Mouse (Mus musculus): ENCODE data around the gene Tvp23a.

Tvp23a gene

DNA sequence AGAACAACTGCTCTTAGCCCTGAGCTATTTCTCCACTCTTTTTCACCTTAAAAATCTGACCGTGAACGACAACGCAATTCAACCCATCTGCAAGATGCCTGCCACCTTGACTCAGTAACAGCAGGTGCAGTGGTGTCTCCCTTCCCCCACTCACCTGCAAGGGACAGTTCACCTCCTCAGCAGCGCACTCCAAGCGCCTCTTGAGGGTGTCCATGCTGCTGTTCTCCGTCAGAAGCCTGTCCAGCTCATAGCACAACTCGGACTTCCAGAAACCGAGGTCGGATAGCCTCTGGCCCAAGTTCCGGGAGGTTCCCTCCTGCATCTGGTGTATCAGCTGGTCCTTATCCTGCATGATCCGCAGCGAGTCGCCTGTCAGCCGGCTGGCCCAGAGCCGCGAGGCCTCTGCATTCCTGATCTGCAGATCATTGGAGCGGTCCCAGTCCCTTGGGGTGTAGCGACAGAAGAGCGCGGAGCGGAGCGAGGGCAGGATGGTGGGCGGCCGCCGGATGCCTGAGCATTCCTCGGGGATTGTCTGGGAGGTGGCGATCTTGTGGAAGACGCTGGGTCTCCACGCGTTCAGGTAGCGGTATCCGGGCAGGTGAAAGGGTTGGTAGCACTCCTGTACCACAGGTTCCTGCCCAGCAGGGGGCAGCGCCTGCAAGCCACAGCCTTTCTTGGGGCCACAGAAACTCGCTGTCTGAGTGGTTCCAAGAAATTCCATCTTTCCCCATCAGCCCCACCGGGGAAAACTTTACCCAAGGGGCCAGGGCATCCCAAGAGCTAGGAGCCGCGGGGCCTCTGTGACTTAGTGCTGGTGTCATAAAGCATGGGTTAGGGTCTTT, 52.2 kb downstream of the Tvp23a start, which contains the start of gene Tekt5:
Gene Tekt5 (minus strand): TSS at position 792 of the 842 bp plus-strand sequence.
- no peak for DNase-seq (ENCODE audit: low read depth, low spot score)

- no peak for DNase-seq (ENCODE audit: low read depth, low spot score)
Observed at GRCm38 (mm10) chr16:10392587-10392986, 54.6 kb downstream of the Tvp23a start.

DNA sequence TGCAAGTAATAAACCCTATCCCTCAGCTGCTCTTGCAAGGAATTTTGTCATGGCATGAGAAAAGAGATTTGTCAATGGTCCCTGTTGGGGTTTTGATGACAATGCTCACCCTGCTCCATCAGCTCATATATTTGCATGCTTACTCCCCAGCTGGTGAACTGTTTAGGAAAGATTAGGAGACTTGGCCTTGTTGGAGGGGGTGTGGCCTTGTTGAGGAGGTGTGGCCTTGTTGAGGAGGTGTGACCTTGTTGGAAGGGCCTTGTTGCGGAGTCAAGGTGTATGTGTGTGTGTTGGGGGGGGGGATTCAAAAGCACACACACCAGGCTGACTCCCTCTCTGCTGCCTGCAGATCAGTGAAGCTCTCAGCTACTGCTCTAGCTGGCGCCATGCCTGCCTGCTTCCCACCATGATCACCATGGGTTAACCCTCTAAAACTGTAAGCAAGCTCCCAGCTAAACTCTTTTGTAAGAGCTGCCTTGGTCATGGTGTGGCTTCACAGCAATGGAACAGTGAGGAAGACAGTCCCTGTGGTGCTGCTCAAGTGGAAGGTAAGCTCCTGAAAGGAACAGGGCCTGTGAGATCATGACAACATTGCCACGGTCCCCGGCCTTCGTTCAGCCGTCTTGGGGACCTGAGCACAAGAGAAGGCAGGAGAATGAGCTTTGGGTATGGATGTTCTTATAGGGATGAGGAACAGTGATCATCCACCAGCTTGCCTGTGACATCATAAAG, 58.4 kb downstream of the Tvp23a start:
- no peak for DNase-seq (ENCODE audit: low read depth, low spot score)

- no peak for DNase-seq (ENCODE audit: low read depth, low spot score)
Observed at GRCm38 (mm10) chr16:10385261-10385660, 61.9 kb downstream of the Tvp23a start.

DNA sequence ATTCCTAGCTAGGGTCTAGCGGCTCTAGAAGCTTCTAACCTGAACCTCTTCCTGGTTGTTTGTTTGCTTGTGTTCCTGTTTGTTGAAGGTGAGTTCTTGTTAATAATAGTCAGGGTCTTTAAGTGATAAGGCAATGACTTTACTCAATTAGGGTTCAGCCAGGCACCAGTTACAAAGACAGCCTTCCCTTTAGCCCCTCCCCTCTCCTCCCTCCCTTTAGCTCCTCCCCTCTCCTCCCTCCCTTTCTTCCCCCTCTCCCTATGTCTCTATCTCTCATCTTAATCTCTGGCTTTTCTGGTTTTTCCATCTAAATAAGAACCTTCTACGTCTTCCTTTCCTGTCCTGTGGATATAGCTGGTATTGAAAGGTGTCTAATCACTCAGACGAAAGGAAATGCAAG, 62.6 kb downstream of the Tvp23a start:
- DNase-seq (ENCODE audit: low read depth, low spot score): no peak

- no peak for DNase-seq (ENCODE audit: low read depth, low spot score)
Observed at GRCm38 (mm10) chr16:10384060-10384497, 63.1 kb downstream of the Tvp23a start.

GRCm38 (mm10) chr16:10379531-10379930, 67.6 kb downstream of the Tvp23a start:
- no peak for DNase-seq (ENCODE audit: low read depth, low spot score)

GRCm38 (mm10) chr16:10377286-10377685, 69.9 kb downstream of the Tvp23a start:
- no peak for DNase-seq (ENCODE audit: low read depth, low spot score)

DNA sequence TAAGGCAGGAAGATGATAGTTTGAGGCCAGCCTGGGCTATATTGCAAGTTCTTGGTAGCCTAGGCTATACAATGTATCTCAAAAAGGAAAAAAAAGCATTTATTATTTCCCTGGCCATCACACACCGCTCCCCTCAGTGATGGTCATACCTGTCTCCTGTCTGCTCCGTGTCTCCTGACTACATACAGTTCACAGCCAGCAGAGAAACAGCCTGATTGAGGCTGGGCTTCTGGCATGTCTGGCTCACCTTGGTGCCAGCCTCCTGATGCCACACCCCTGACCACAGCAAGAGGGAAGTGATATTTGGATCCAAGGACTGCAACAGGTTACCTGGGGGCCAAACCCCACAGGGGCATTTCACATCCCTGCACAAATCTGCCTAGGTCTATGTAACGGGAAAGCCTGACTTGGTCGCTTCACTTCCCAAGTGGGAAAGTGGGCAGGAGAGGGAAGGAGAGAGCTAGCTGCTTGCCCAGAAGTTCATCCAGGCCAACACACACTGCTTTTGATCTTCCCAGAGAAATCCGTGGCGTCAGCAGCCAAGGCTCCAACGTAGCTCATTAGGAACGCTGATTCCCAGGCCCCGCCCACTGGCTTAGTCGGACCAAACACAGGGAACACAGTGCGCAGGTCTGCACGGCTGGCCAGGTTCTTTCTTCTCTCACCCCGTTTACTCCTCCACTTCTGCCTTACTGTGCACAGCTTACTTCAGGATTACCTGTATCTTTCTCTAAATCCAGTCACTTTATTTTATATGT, 72.7 kb downstream of the Tvp23a start:
- no peak for DNase-seq (ENCODE audit: low read depth, low spot score)

DNA sequence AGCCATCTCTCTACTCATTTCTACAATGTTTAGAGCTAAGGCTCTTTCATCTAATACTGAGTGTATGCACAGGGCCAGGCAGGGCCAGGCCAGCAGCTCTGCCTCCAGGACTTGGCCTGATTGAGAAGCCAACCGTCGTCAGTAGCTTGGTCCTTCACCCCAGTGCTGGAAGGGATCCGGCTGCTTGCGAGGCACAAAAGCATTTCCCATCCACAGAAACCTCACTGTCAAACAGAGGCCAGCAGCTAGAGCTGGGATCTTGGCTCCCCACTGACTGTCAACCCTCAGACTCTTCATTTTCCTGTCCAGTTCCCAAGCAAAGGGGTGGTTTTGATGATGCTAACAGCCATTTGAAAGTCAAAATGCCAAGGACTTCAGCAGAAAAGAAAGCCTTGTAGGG, 74.8 kb downstream of the Tvp23a start:
- DNase-seq (ENCODE audit: low read depth, low spot score): no peak

Measured in 3T3-L1 (cell line).